Mouse (Mus musculus) thymus, adult 2 months (tissue): Measurements from ENCODE around the gene Tmem59l.

Experiments used
- CTCF ChIP-seq: fragments of 200-500 bp; IDR thresholded peaks from 2 replicates; pipeline ENCODE4 v1.5.1; 2012; ENCODE audit warnings: mild to moderate bottlenecking, control low read depth, low read length, moderate library complexity, borderline replicate concordance; ENCODE audit not compliant: control insufficient read depth, poor library complexity, insufficient read depth; ENCODE audit errors: extremely low read depth
- POLR2A ChIP-seq: fragments of 200-500 bp; IDR thresholded peaks from 2 replicates; pipeline ENCODE4 v1.6.1; 2012; ENCODE audit warnings: mild to moderate bottlenecking, low read length, control low read depth, moderate library complexity; ENCODE audit not compliant: control insufficient read depth, poor library complexity, insufficient read depth; ENCODE audit errors: extremely low read depth

DNA sequence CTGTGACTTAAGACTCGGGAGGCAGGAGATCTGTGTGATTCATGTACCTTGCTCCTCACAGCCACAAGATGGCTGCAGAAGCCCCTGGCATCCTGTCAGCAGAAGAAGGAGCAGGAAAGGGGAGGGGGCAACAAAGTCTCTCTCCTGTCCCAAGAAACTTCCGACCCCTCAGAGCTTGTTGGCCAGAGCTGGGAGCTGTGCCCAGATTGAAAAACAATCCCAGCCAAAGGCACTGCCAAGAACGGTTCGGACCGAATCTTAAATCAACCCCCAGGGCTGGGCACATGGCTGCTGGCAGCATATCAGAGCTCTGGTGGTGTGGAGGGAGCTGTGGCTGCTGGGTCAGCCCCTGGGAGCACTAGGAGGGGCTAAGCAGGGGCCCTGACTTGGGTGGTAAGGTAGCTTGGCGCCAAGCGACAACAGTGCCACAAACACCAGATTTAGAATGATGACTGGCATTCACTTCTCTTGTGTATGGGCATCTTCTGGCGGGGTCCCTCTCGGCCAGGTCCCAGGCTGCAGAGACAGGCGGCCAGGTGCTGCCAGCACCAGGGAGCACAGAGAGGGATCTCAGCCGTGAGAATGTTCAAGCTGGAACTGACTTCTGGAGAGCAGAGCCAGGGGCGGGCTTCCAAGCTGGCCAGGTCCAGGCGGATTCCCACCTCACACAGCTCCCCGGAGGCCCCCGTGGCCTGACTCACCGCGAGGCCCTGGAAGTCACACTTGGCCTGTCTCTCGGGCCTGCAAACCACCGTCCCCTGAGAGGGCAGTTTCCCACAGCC, 39.3 kb downstream of the Tmem59l start:
- TF ChIP-seq POLR2A, result no peak
- TF ChIP-seq CTCF, result no peak
